Mouse (Mus musculus): ENCODE measurements around the gene Exph5. TPM values are rescaled to one million over a fixed set of nuclear protein-coding genes. Genes with fewer than 3 reads are reported as not detected.
A peak's percentile ranks its signal among the peaks of the same experiment; 100 is the strongest.

The Exph5 gene
- total RNA-seq (2014; fragmentation: Nextera tagmentation) (not detected in 2 replicates), total RNA-seq (2017) (not detected in 2 replicates)

DNA sequence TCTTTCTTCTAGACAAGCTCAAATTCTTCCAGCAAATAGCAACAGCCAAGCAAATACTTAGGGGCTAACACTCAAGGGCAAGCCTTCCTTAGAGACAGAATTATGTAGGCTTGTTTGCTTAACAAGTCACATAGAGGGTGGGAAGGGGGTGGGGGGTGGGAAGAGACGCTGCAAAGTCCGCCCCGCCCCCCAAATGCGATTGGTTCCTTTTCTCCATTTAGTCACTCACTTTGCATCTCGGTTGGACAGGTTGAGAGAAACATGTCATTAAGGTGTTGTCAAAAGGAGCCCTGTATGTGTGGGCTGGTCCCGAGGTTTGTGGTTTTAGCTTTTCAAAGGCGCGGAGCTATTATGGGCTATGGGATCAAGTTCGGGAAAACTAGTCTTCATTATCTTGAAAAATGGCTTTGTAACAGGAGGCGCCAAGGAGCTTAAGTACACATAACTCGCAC is at the start of gene Exph5:
Gene Exph5 (plus strand): TSS at position 402 of the 452 bp plus-strand sequence.
- peak; percentile 50; the same call in 1 of the 2 replicates for ATAC-seq (replicated peaks; ENCODE audit: low FRiP score, low TSS enrichment, poor library complexity, severe bottlenecking)

GRCm38 (mm10) chr9:53254368-53254767 is 47.1 kb upstream of the Exph5 start:
- ATAC-seq (replicated peaks; ENCODE audit: low FRiP score, low TSS enrichment, poor library complexity, severe bottlenecking): peak; percentile 84

DNA sequence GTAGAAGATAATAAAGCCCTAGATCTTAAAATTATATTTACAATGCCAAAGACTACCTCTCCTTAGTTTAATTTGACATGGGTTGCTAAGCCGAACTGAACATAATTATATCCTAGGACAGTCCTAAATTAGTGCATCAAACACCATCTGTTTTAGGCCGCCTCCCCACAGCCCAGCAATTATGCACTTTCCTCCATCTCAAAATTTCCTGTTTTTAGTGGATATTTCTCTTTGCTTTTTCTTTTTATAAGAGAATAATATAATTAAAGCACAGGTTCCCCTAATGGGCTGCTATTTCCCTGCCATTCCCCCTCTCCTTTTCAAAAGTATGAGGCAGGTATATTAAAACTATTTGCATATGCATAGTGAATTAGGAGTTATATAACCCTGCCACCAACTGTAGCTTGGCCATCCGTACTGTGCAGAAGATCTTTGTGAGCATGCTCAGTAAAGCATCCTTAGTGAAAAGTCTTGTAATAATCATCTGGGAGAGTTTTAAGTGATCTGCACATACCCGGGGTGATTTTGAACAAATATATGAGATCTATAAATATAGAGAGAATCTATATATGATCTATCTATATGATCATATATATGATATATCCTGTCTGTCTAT is 44.7 kb upstream of the Exph5 start:
- ATAC-seq (replicated peaks; ENCODE audit: low FRiP score, low TSS enrichment, poor library complexity, severe bottlenecking): no peak

- no peak for ATAC-seq (replicated peaks; ENCODE audit: low FRiP score, low TSS enrichment, poor library complexity, severe bottlenecking)
Measured at GRCm38 (mm10) chr9:53257772-53258171, 43.7 kb upstream of the Exph5 start.

DNA sequence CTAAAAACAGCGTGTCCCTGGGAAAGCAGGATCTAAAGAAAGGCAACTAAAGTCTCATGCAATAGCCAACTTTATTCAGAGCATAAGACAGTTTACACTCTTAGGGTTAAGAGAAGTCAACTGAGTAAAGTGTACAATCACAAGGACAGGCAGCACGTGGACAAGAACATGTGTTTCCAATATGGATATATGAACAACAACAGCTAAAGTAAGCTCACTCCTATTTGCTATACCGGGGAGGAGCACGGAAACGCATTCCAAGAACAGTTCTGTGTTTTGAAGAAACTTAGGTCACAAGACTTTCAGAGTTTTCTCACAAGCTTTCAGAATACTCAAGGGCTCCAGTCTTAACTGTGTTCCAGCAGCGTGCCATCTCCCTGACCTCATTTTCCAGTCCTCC is 43.3 kb upstream of the Exph5 start:
- ATAC-seq (replicated peaks; ENCODE audit: low FRiP score, low TSS enrichment, poor library complexity, severe bottlenecking): no peak

GRCm38 (mm10) chr9:53264387-53264786 is 37.1 kb upstream of the Exph5 start:
- no peak for ATAC-seq (replicated peaks; ENCODE audit: low FRiP score, low TSS enrichment, poor library complexity, severe bottlenecking)

DNA sequence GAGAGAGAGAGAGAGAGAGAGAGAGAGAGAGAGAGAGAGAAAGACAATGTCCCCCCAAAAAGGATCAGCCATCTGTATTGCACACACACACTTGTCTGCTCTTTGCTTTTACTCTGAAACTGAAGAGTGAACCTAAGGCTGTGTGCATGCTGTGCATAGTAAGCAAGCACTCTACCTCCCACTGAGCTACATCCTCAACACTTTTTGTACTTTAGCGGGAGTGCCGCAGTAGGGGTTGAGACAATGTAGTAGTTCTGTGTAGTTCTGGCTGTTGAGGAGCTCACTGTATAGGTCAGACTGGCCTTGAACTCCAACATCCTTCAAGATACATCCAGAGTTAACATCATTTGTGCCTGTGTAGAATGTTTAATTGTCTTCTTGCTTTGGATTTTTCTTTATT is 35.9 kb upstream of the Exph5 start:
- ATAC-seq (replicated peaks; ENCODE audit: low FRiP score, low TSS enrichment, poor library complexity, severe bottlenecking): no peak

DNA sequence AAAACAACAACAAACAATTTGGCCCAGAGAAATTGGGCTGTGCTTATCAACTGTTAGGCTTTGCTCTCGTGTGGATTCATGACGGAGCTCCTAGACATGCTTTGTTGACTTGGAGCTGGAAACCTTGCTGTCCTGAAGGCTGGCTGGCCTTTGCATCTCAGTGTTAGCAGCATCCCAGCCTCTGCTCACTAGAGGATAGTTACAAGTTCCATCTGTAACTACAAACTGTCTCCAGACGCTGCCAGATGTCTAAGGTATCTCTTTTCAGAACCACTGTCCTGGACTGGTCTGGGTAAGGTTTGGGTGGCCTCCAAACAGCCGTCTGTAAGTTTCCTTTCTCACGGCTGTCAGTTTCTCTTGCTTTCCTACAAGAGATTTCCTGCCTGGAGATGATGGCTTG is 33.4 kb upstream of the Exph5 start:
- no peak for ATAC-seq (replicated peaks; ENCODE audit: low FRiP score, low TSS enrichment, poor library complexity, severe bottlenecking)

GRCm38 (mm10) chr9:53268731-53269465 is 32.6 kb upstream of the Exph5 start:
- ATAC-seq (replicated peaks; ENCODE audit: low FRiP score, low TSS enrichment, poor library complexity, severe bottlenecking): peak; percentile 90

GRCm38 (mm10) chr9:53269466-53269755 is 32.1 kb upstream of the Exph5 start:
- ATAC-seq (replicated peaks; ENCODE audit: low FRiP score, low TSS enrichment, poor library complexity, severe bottlenecking): no peak

GRCm38 (mm10) chr9:53271281-53272022 is 30.0 kb upstream of the Exph5 start:
- ATAC-seq (replicated peaks; ENCODE audit: low FRiP score, low TSS enrichment, poor library complexity, severe bottlenecking): no peak; the same call in 1 of the 2 replicates

DNA sequence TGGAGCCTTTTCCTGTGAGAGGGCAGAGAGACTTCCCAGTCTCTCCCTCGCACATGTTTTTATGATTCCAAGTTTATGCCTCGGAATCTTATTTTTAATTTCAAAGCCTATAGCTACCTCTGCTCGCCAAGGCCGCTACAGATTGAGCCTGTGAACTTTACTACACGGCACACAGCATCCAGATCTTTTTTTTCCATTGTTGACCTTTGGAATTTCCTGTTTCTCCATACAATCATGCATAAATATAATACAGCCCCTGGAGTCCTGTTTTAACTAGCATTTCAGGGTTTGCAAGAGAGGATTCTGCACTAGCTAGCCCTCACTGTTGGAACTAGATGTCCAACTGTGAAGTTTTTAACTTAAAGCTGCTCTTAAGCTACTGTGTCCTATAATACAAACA is 29.3 kb upstream of the Exph5 start:
- no peak for ATAC-seq (replicated peaks; ENCODE audit: low FRiP score, low TSS enrichment, poor library complexity, severe bottlenecking)

DNA sequence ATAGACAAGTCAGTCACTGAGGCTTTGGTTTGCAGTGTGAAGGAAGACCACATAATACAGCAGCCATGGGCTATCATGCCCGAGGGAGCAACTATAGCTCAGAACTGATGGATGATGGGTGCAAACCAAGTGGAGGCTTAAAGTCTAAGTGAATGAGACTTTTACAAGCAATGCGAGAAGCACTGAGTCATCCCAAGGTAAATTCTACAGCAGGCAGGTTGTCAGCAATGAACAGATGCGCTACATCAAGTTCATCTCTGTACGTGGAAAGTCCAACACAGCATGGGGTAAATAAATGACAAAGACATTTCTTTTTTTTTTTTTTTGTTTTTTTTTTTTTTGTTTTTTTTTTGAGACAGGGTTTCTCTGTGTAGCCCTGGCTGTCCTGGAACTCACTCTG is 28.8 kb upstream of the Exph5 start:
- no peak for ATAC-seq (replicated peaks; ENCODE audit: low FRiP score, low TSS enrichment, poor library complexity, severe bottlenecking)

GRCm38 (mm10) chr9:53276381-53276780 is 25.1 kb upstream of the Exph5 start:
- ATAC-seq (replicated peaks; ENCODE audit: low FRiP score, low TSS enrichment, poor library complexity, severe bottlenecking): no peak

GRCm38 (mm10) chr9:53278997-53279396 is 22.5 kb upstream of the Exph5 start:
- ATAC-seq (replicated peaks; ENCODE audit: low FRiP score, low TSS enrichment, poor library complexity, severe bottlenecking): no peak

GRCm38 (mm10) chr9:53286793-53287192 is 14.7 kb upstream of the Exph5 start:
- ATAC-seq (replicated peaks; ENCODE audit: low FRiP score, low TSS enrichment, poor library complexity, severe bottlenecking): no peak

- no peak for ATAC-seq (replicated peaks; ENCODE audit: low FRiP score, low TSS enrichment, poor library complexity, severe bottlenecking)
Measured at GRCm38 (mm10) chr9:53290006-53290405, 11.5 kb upstream of the Exph5 start.

GRCm38 (mm10) chr9:53292833-53293232 is 8.6 kb upstream of the Exph5 start:
- no peak for ATAC-seq (replicated peaks; ENCODE audit: low FRiP score, low TSS enrichment, poor library complexity, severe bottlenecking)

DNA sequence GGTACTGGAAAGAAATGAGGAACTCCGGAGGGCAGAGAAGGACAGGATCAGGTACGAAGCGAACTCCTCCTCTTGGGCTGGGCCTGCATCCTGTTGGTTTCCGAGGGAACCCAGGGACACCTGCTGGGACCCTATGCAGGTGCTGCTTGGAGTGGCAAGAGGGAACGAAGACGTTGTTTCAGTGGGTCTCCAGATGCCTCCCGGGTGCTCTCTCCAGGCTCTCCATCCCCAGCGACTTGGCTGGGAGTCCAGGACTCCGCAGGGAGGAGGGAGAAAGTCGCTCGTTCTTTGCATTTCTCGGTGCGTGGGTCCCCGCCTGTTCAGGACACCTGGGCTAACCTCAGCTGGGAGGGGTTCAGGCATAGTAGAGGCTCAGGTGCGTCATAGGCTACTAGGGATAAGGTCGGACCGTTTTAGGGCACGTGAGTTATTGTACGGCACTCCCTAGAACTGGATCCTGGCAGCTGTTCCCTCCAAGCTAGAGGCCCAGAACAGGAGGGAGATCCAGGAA is 386 bp downstream of the Exph5 start:
- ATAC-seq (replicated peaks; ENCODE audit: low FRiP score, low TSS enrichment, poor library complexity, severe bottlenecking): no peak

DNA sequence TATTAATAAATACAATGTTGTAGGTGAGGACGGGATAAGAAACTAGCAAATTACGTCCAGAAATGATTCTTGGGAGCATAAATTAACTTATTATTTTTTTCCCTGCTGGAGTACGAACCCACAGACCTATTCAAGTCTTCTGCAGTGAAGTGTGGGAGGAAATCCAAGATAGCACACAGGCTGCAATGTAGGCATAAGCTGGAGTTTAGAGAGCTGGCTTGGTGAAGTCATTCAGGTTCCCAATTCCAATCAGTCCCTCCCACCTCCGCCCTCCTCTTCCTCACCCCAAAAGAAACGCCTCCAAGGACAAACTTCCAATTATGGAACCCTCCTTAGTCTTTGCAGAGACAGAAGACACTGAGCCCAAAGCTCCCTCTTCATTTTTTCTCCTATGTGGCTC is 945 bp downstream of the Exph5 start:
- ATAC-seq (replicated peaks; ENCODE audit: low FRiP score, low TSS enrichment, poor library complexity, severe bottlenecking): no peak

Data from megakaryocyte-erythroid progenitor cell, adult 5-6 weeks (primary cell).